ENCODE assay signal across 8 mouse cellular contexts in genomic region chr9:108507619-108508434, GRCm38 (mm10). TPM values are rescaled to one million over a fixed set of nuclear protein-coding genes. Genes with fewer than 3 reads are reported as not detected.
DNase-seq lines count a peak whose midpoint lies in the region; ATAC-seq lines count a peak whose summit lies in the region.

Qars (plus strand) TSS chr9:108507706.

- peak; percentile 96 for DNase-seq in NIH3T3 (ENCODE audit: low read depth)
- peak; percentile 96 for DNase-seq in cerebellum, postnatal 10 days
- DNase-seq in frontal cortex, postnatal 10 days (ENCODE audit: low spot score in 2 of 2) = peak; percentile 92 to 93
- DNase-seq in layer of hippocampus, postnatal 14 days (ENCODE audit: low spot score in 2 of 2) = peak; percentile 91 to 96
- peak; percentile 93 for DNase-seq in lung, postnatal 14 days
- peak; percentile 80 for DNase-seq in retina, adult 2 months (ENCODE audit: low read depth, low spot score)
- peak; percentile 91 to 94 for DNase-seq in thymus, postnatal 36 days

- peak; percentile 96 for ATAC-seq in hindbrain, embryonic 12.5 days (ENCODE audit: low FRiP score)

- H3K4me2 ChIP-seq in hindbrain, embryonic 12.5 days (replicated peaks) = peak within 1 kb of the TSS; percentile 88

- peak within 1 kb of the TSS; percentile 58; the same call in 1 of the 2 replicates for H3K27ac ChIP-seq in hindbrain, embryonic 12.5 days

- H3K9me3 ChIP-seq in hindbrain, embryonic 12.5 days (replicated peaks) = no peaks in the 10 kb centered on the region

- H3K4me1 ChIP-seq in hindbrain, embryonic 12.5 days = peaks cover 18% of the 10 kb centered on the region

- peaks cover 41% of the 10 kb centered on the region for H3K36me3 ChIP-seq in hindbrain, embryonic 12.5 days

- peak within 1 kb of the TSS; percentile 64 for H3K9ac ChIP-seq in hindbrain, embryonic 12.5 days

- H3K4me3 ChIP-seq in hindbrain, embryonic 12.5 days = peak within 1 kb of the TSS; percentile 69

- WGBS in hindbrain, embryonic 12.5 days = 1% methylated on average over 37 of the region's 37 CpGs

- H3K27me3 ChIP-seq in hindbrain, embryonic 12.5 days = no peaks in the 10 kb centered on the region

RNA-seq across cellular contexts. Expression of gene Qars, which starts in this region (rescaled TPM):
- polyA plus RNA-seq in hindbrain, embryonic 12.5 days (2016; fragmentation: Nextera tagmentation; extraction: Ambion mirVana) = 82.9 and 94.0 TPM in 2 replicates
- 10 to 100 TPM; 77.4 to 91.5 TPM for total RNA-seq in layer of hippocampus, postnatal 14 days (2021)

Comparison
In these comparisons a context has a peak if more than half of its experiments do, and no peak if none do; other contexts are left out.
1. Peak in every context shown above with its lines: DNase-seq, ATAC-seq, H3K4me3 ChIP-seq and H3K27ac ChIP-seq.